Mouse (Mus musculus): ENCODE data around the gene Dnah7c. TPM values are rescaled to one million over a fixed set of nuclear protein-coding genes. Genes with fewer than 3 reads are reported as not detected.

The Dnah7c gene
- polyA plus RNA-seq (2012; rRNA removed) = 0.23 and 0.45 TPM in 2 replicates

GRCm38 (mm10) chr1:46425137-46425925 lies at the start of gene Dnah7c:
TSS of gene Dnah7c (plus strand) at chr1:46425592.

